Mouse (Mus musculus) induced T-regulatory cell, adult 2 months (primary cell): ENCODE measurements at regions not wholly inside any gene's neighbourhood (a gene's known extent, or its start where the extent isn't known, plus 50 kb on each side); places are given as distances from the start of the nearest gene placed in this dataset.

ENCODE experiments used
- DNase-seq: peaks from one replicate; pipeline ENCODE4 v3.0.0-alpha.2; 2012; ENCODE audit warnings: low read depth

DNA sequence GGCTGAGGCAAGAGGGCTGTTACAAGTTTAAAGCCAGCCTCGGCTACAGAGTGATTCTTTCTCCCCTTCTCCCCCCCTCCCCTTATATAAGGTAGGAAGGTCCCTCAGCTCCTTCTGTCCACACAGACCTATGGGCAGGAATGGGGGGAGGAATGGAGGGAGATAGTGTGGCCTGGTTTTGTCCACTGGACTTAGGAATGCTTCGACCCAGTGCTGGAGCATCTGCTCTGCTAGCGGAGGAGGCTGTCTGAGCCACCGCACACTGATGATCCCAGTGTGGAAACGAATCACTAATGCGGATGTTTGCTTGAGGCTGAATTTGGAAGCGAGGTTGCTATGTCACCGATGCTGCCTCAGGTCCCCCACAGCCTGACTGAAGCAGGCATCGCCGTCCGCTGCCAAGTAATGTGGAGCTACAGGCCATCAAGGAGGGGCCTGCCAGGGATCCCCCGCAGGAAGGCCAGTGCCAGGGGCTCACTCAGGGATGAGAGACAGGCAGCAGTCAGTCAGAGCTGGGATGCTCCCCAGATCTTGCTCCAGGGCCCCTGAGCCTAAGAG is 67.1 kb upstream of the Ctnnb1 start:
- DNase-seq: no peak

DNA sequence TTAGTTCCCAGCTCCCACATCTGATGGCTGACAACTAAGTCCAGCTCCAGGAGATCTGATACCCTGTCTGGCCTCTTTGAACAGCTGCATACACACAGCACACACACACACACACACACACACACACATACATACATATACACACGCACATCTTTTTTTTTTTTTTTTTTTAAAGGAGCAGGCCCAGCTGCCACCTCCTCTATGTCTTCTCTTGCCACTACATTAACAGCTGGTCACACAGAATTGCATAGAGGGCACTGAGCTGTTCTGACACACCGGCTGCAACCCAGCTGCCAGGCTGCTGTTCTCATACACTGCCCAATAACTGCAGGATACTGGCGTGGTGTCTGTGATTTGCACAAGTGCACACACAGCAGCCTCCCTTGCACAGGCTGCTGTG is 64.6 kb upstream of the Ctnnb1 start:
- DNase-seq: no peak

DNA sequence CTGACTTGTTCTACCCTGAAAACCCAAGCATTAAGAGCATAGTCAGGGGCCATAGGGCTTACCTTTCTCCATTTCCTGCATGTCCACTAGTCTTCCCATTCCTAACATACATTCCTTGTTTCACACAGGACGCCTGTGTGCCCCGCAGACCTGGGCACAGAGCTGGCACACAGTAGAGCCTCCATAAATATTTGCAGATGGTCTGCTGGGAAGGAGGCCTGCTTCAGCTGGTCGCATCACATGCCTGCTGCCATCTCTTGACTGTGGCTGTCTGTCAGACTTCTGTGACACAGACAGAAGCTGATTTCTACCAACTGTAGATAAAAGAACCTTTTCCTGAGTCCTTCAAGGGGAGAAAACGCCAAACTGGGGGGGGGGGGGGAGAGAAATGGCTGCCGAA is 62.8 kb upstream of the Ctnnb1 start:
- DNase-seq: no peak

DNA sequence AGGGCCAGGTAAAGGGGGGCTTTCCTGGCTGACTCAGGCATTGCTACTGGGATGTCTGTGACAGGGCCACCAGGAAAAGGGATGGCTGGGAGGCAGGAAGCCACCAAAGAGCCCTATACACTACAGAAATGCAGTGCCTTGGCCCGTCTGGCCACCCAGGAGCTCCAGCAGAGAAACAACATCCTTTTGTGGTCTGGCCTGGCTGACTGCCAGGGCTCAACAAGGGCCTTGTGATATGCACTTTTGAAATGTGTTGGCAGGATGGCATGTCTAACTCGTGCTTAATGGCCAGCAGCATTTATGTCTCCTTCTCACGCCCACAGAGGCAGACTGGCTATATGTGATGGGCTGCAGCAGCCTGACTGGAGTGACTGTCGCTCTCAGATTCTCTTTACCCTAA is 62.3 kb upstream of the Ctnnb1 start:
- peak; percentile 32 for DNase-seq

DNA sequence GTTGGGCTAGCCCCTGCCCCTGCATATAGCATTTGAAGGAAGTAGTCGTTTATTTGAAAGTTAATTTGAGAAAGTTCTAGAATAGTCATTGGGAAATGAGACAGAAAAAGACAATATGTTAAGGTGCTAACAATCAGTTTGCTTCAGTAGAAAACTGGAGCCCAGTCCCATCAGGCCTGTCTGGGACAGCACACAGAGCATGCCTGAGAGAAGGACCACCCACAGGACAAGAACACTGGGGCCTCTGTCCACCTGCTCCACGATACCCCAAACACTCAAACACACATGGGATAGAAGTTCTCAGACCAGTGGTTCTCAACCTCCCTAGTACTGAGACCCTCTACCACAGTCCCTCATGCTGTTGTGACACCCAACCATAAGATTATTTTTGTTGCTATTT is 61.2 kb upstream of the Ctnnb1 start:
- no peak for DNase-seq

DNA sequence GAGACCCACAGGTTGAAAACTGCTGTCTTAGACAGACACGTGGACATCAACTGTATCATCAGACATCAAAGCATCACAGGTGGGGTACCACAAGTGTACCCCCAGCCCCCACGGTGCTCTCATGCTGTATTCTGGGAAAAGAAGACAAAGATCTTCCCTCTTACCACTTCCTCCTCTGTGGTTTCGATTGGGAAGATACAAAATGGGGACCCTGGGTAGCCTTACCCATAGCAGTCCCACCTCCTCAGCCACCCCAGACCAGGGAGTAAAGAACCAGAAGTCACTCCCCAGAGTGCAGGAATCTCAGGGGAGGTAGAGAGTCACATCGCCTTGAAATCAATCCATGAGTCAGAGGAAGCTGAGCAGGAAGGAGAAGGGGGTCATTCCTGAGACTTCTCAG is 60.7 kb upstream of the Ctnnb1 start:
- no peak for DNase-seq

DNA sequence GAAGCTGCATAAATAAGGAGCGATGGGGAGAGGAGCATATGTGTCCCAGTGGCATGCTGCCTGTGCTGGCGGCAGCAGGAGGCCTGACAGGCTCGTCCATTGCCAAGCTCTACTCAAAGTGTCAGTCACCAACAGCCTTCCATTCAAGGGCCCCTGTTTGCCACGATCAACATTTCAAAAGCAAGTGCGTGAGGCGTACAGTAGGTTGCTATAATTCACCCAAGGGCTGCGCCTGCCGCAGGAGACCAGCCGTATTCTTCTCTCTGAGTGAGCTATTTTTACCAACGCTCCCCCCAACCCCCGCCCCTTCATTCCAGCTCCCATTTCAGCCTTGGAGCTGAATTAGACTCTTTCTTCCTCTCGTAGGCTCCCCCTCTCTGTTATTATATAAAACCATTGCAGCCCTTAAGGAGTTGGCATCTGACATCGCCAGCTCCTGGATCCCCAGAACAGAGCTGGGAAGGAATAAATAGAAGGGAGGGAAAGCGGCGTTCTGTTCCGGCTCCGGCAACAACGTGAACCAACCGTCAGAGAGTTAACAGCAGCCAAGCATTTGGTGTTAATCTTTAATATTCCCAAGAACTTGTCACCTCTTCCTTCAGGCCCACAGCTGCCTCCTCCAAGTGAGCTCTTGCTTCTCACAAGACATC is 59.5 kb upstream of the Ctnnb1 start:
- no peak for DNase-seq

DNA sequence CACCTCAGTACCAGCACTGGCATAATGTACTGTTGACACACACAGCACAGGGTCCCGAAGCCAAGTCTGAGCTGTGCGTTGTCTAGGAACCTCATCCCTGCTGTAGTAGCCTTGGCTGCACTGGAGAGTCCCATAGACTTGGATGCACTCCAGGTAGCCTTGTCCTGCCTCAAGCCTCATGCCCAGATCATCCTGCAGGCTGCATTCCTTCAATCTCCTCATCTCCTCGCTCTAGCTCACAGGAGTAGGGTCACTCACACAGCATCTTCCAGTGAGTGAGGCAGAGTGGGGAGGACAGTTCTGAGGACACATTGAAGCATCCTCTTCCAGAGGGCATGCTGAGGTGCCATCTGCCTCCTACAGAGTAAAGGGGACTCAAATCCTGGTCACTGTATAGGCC is 55.7 kb upstream of the Ctnnb1 start:
- no peak for DNase-seq

DNA sequence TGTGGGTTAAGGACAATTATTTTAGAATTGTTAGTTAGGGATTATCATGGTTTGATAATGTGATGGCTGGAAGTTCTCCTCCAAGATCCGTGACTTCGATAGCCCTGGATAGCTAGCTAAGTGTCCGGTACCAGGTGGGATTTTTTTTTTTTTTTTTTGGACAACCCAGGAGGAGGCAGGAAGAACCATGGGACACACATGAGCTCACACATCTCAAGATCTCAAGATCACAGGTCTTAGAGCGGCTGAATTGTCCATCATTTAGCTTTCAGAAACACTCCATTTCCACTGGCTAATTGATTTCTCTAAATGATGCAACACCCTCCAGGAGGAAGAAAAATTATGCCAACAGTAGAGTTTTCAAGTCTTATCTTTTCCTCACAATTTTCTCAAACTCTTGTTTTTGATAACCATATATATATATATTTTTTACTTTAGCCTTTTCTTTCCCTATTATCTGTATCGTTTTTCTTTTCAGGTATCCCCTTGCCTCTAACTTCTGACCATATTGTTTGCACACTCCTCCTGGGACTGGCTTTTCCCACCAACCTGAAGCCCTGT is 54.5 kb upstream of the Ctnnb1 start:
- no peak for DNase-seq

DNA sequence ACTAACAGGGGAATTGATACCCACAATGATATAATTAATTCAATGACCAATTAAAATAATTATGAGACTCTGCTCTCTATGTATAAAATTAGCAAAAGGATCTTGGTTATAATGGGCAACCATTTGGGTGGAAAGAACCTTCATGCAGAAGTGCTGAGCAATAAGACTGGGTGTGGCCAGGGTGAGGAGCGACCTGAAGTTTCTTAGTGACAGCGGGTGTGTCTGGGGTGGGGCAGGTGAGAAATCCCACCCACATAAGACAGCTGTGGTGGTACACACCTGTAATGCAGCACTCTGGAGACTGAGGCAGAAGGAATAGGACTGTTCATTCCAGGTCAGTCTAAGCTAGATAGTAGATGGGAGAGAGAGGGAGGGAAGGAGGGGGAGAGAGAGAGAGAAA is 51.9 kb upstream of the Ctnnb1 start:
- no peak for DNase-seq
